Mouse (Mus musculus) lung, embryonic 14.5 days (tissue): ENCODE data around the gene Acsl3. TPM values are rescaled to one million over a fixed set of nuclear protein-coding genes. Genes with fewer than 3 reads are reported as not detected.

Experiments used
- ATAC-seq: fragments of 200-750 bp; cut with Nextera tagmentation; 2 replicates; pipeline ENCODE4 v1.8.0; 2017; ENCODE audit warnings: mild to moderate bottlenecking, moderate TSS enrichment, moderate library complexity; ENCODE audit not compliant: insufficient read depth
- DNase-seq: peaks from one replicate; pipeline ENCODE4 v3.0.0-alpha.2; 2015
- H3K27ac ChIP-seq: fragments of 300-500 bp; sonication (generic); 2 replicates; pipeline ENCODE4 v1.5.1; 2014; ENCODE audit warnings: low read depth, mild to moderate bottlenecking, moderate library complexity
- H3K27me3 ChIP-seq: fragments of 300-500 bp; sonication (generic); 2 replicates; pipeline ENCODE4 v1.6.1; 2014; ENCODE audit warnings: low read length, control low read depth; ENCODE audit not compliant: insufficient read depth
- H3K36me3 ChIP-seq: fragments of 300-500 bp; sonication (generic); 2 replicates; pipeline ENCODE4 v1.6.1; 2014; ENCODE audit warnings: control low read depth; ENCODE audit not compliant: insufficient read depth
- H3K4me1 ChIP-seq: fragments of 300-500 bp; sonication (generic); 2 replicates; pipeline ENCODE4 v1.6.1; 2014; ENCODE audit warnings: antibody characterized with exemption, control low read depth; ENCODE audit not compliant: insufficient read depth
- H3K4me2 ChIP-seq: fragments of 300-500 bp; sonication (generic); 2 replicates; pipeline ENCODE4 v1.6.1; 2014; ENCODE audit warnings: mild to moderate bottlenecking
- H3K4me3 ChIP-seq: fragments of 300-500 bp; sonication (generic); 2 replicates; pipeline ENCODE4 v1.5.1; 2014; ENCODE audit warnings: low read depth, low read length
- H3K9ac ChIP-seq: fragments of 300-500 bp; sonication (generic); 2 replicates; pipeline ENCODE4 v1.6.1; 2014
- H3K9me3 ChIP-seq: fragments of 300-500 bp; sonication (generic); 2 replicates; pipeline ENCODE4 v1.6.1; 2016; ENCODE audit warnings: low read depth, low read length, control low read depth
- CTCF ChIP-seq: IDR thresholded peaks from 2 replicates; pipeline ENCODE4 v1.5.1; 2016; ENCODE audit warnings: antibody characterized with exemption, low read depth
- WGBS: fragments of 180-500 bp; shearing (Covaris S2); extraction: QIAGEN DNeasy Blood & Tissue Kit; methylation state at CpG from one replicate; pipeline ENCODE4 v1.1.7; 2014; 5-methylcytosine and 5-hydroxymethylcytosine counted together
- polyA plus RNA-seq: library from polyadenylated mRNA; unstranded; fragments of >200 nt; fragmentation: Nextera tagmentation; extraction: Ambion mirVana; gene quantifications from 2 replicates; pipeline ENCODE4 v1.2.1, GENCODE M21; 2014

Acsl3 gene
- polyA plus RNA-seq, 1 experiment from 2014 or later = 61.2 TPM

DNA sequence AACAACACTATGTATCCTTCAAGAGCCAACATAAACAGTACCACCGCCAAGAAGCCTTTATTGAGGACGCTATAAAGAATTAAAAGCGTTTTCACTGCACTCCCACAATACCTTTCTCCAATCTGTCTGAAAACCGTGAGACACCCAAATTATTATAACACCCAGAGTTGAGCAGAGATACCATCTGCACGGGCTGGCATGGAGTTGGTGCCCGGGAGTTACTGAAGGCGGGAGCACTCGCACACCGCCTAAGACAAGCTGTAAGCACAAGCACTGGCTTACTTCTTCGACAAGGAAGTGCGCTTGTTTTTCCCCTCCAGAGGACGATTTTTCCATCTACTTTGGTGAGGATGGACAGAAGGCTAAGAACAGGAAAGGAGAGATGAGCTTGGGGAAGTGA is 84.6 kb downstream of the Acsl3 start:
- Histone ChIP-seq H3K9ac (no peak overlapping the region), H3K27me3 (no peaks in the 10 kb centered on the region), H3K27ac (no peak overlapping the region), H3K4me1 (no peaks in the 10 kb centered on the region), H3K36me3 (no peaks in the 10 kb centered on the region), H3K4me3 (no peak overlapping the region), H3K9me3 (no peaks in the 10 kb centered on the region), H3K4me2 (no peak overlapping the region)
- ATAC-seq = no peak
- DNase-seq = no peak
- 85% methylated on average over 12 of the region's 12 CpGs for WGBS
- no peak for TF ChIP-seq CTCF

DNA sequence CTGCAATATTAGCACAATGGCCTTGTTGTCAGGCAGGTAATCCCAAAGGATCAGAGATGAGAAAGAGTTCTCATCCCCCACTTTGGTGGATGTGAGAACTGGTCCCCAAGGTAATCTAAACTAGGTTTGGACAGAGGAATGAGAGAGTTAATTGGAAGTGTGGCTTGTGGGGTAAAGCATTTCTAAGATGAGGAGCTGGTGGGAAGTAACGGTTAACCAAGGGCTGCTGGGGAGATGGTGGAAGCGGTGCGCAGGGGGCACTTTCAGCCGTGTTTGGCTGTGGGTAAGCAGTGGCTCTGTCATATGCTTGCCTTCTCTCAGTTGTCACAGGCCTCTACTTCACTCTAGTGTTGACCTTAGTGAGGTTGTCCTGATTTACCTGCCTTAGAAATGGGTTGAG is 85.7 kb downstream of the Acsl3 start:
- Histone ChIP-seq H3K9me3 (no peaks in the 10 kb centered on the region), H3K4me2 (no peak overlapping the region), H3K36me3 (no peaks in the 10 kb centered on the region), H3K4me1 (no peaks in the 10 kb centered on the region), H3K9ac (no peak overlapping the region), H3K27me3 (no peaks in the 10 kb centered on the region), H3K4me3 (no peak overlapping the region), H3K27ac (no peak overlapping the region)
- DNase-seq (no peak), ATAC-seq (no peak)
- TF ChIP-seq CTCF = no peak
- 85% methylated on average over 4 of the region's 4 CpGs for WGBS

DNA sequence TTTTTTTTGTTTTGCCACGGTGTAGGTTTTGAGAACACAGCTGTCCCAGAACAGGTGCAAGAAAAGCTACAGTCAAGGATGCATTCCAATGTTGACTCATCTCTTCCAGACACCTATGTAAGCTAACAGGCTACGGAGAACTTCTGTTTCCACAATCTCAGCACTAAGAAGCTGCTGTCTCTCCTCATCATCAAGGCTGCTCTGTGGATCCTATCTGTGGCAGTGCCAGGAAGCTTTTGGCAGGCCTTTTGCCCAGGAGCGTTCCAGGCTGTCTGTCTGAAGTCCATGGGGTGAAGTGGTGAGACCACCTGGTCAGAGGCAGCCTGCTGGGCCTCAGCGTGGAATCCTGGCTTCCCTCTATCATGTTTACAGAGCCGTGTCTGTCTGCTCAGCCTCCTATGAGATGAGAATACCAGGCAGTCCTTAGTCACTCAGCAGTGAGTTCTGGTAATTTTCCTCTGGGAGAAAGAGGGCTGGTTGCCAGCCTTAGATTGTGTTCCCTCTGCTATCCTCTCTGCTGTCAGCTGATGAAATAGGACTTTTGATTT is 87.7 kb downstream of the Acsl3 start:
- TF ChIP-seq CTCF = no peak
- DNase-seq (peak; percentile 66), ATAC-seq (peak; percentile 80)
- no peaks in the 10 kb centered on the region for H3K27me3 ChIP-seq
- no peaks in the 10 kb centered on the region for H3K36me3 ChIP-seq
- H3K9me3 ChIP-seq = no peaks in the 10 kb centered on the region
- H3K4me2 ChIP-seq = no peak overlapping the region
- no peak overlapping the region for H3K4me3 ChIP-seq
- H3K4me1 ChIP-seq = no peaks in the 10 kb centered on the region
- no peak overlapping the region; the same call in 1 of the 2 replicates for H3K27ac ChIP-seq
- WGBS = 21% methylated on average over 5 of the region's 5 CpGs
- H3K9ac ChIP-seq = no peak overlapping the region

Other genes starting within 250 kb of the Acsl3 start
- 140 and 142 TPM in 2 replicates for gene Farsb, start 168.9 kb upstream of the Acsl3 start, polyA plus RNA-seq
- gene Mogat1, start 146.8 kb upstream of the Acsl3 start, polyA plus RNA-seq = not detected in 2 replicates
- gene BC035947, start 145.7 kb upstream of the Acsl3 start, polyA plus RNA-seq = 0.18 and 0.20 TPM in 2 replicates
- 4.9 and 5.5 TPM in 2 replicates for gene Utp14b, start 213 bp downstream of the Acsl3 start, polyA plus RNA-seq
- gene Kcne4, start 158.9 kb downstream of the Acsl3 start, polyA plus RNA-seq = 10.9 and 12.4 TPM in 2 replicates